Mouse (Mus musculus) thymus, adult 2 months (tissue): ENCODE data around the gene Gm15294. TPM values are rescaled to one million over a fixed set of nuclear protein-coding genes. Genes with fewer than 3 reads are reported as not detected.

Source experiments
- DNase-seq: peaks from one replicate; pipeline ENCODE4 v3.0.0; 2021
- H3K27ac ChIP-seq: fragments of 200-500 bp; 2 replicates; pipeline ENCODE4 v1.5.1; 2012; ENCODE audit warnings: low read length, control low read depth; ENCODE audit not compliant: control insufficient read depth, insufficient read depth
- H3K27me3 ChIP-seq: fragments of 200-500 bp; 2 replicates; pipeline ENCODE4 v1.6.1; 2012; ENCODE audit warnings: mild to moderate bottlenecking, low read length, moderate library complexity, mixed read lengths; ENCODE audit not compliant: control insufficient read depth, insufficient read depth
- H3K36me3 ChIP-seq: fragments of 200-500 bp; 2 replicates; pipeline ENCODE4 v1.6.1; 2012; ENCODE audit warnings: mild to moderate bottlenecking, low read length, moderate library complexity; ENCODE audit not compliant: control insufficient read depth, insufficient read depth
- H3K4me1 ChIP-seq: fragments of 200-500 bp; replicated peaks from 2 replicates; pipeline ENCODE4 v1.6.1; 2012; ENCODE audit warnings: low read length; ENCODE audit not compliant: control insufficient read depth, insufficient read depth
- H3K4me3 ChIP-seq: fragments of 200-500 bp; 2 replicates; pipeline ENCODE4 v1.5.1; 2012; ENCODE audit warnings: mild to moderate bottlenecking, low read length, control low read depth, moderate library complexity; ENCODE audit not compliant: control insufficient read depth, insufficient read depth
- CTCF ChIP-seq: fragments of 200-500 bp; IDR thresholded peaks from 2 replicates; pipeline ENCODE4 v1.5.1; 2012; ENCODE audit warnings: mild to moderate bottlenecking, control low read depth, low read length, moderate library complexity, borderline replicate concordance; ENCODE audit not compliant: control insufficient read depth, poor library complexity, insufficient read depth; ENCODE audit errors: extremely low read depth
- POLR2A ChIP-seq: fragments of 200-500 bp; IDR thresholded peaks from 2 replicates; pipeline ENCODE4 v1.6.1; 2012; ENCODE audit warnings: mild to moderate bottlenecking, low read length, control low read depth, moderate library complexity; ENCODE audit not compliant: control insufficient read depth, poor library complexity, insufficient read depth; ENCODE audit errors: extremely low read depth
- WGBS: fragments of 180-500 bp; shearing (Covaris S2); methylation state at CpG from one replicate; pipeline ENCODE4 v1.1.7; 2018; 5-methylcytosine and 5-hydroxymethylcytosine counted together
- polyA plus RNA-seq: library from polyadenylated mRNA; depleted of rRNA; stranded (reverse); fragments of >200 nt; gene quantifications from 2 replicates; pipeline ENCODE4 v1.2.3, GENCODE M21; 2012; rRNA removed

The Gm15294 gene
- not detected in 2 replicates for polyA plus RNA-seq

- 98% methylated on average over 4 of the region's 4 CpGs for WGBS
- no peak for DNase-seq
- Histone ChIP-seq H3K4me1 (no peaks in the 10 kb centered on the region), H3K27me3 (no peaks in the 10 kb centered on the region), H3K4me3 (no peak within 1 kb of the TSS), H3K27ac (no peak within 1 kb of the TSS), H3K36me3 (no peaks in the 10 kb centered on the region)
- TF ChIP-seq POLR2A (no peak), CTCF (no peak)
Measured at GRCm38 (mm10) chrX:141875135-141875534, at the start of gene Gm15294. Gm15294 (minus strand) TSS chrX:141875235.

GRCm38 (mm10) chrX:141884336-141885048 is 9.5 kb upstream of the Gm15294 start:
- Histone ChIP-seq H3K27me3 (no peaks in the 10 kb centered on the region), H3K4me3 (no peak overlapping the region), H3K36me3 (no peaks in the 10 kb centered on the region), H3K4me1 (no peaks in the 10 kb centered on the region), H3K27ac (no peak overlapping the region)
- DNase-seq, result no peak
- WGBS, result 69% methylated on average over 4 of the region's 4 CpGs
- TF ChIP-seq POLR2A (no peak), CTCF (no peak)

- WGBS, result 95% methylated on average over 11 of the region's 11 CpGs
- Histone ChIP-seq H3K27ac (no peak overlapping the region), H3K36me3 (no peaks in the 10 kb centered on the region), H3K27me3 (no peaks in the 10 kb centered on the region), H3K4me1 (no peaks in the 10 kb centered on the region), H3K4me3 (no peak overlapping the region)
- no peak for DNase-seq
- TF ChIP-seq POLR2A, result no peak
- no peak for TF ChIP-seq CTCF
Measured at GRCm38 (mm10) chrX:141874024-141874423, 1.0 kb downstream of the Gm15294 start.

- Histone ChIP-seq H3K4me3 (no peak overlapping the region), H3K27ac (no peak overlapping the region), H3K4me1 (no peaks in the 10 kb centered on the region), H3K27me3 (no peaks in the 10 kb centered on the region), H3K36me3 (no peaks in the 10 kb centered on the region)
- WGBS, result 72% methylated on average over 3 of the region's 4 CpGs
- TF ChIP-seq CTCF (no peak), POLR2A (no peak)
- no peak for DNase-seq
Measured at GRCm38 (mm10) chrX:141873597-141873996, 1.4 kb downstream of the Gm15294 start.

- H3K36me3 ChIP-seq, result no peaks in the 10 kb centered on the region
- 66% methylated on average over 6 of the region's 6 CpGs for WGBS
- TF ChIP-seq POLR2A (no peak), CTCF (no peak)
Measured at GRCm38 (mm10) chrX:141855684-141856396, 19.2 kb downstream of the Gm15294 start.

More at GRCm38 (mm10) chrX:141855684-141856396, 19.2 kb downstream of the Gm15294 start:
- Histone ChIP-seq H3K27me3 (no peaks in the 10 kb centered on the region), H3K4me3 (no peak overlapping the region), H3K4me1 (no peaks in the 10 kb centered on the region), H3K27ac (no peak overlapping the region)
- no peak for DNase-seq

Other genes starting within 250 kb of the Gm15294 start
- gene Irs4, start 150.0 kb downstream of the Gm15294 start, polyA plus RNA-seq, result not detected in 2 replicates